8 mouse cellular contexts compared by ENCODE assay signal in the genomic region with DNA sequence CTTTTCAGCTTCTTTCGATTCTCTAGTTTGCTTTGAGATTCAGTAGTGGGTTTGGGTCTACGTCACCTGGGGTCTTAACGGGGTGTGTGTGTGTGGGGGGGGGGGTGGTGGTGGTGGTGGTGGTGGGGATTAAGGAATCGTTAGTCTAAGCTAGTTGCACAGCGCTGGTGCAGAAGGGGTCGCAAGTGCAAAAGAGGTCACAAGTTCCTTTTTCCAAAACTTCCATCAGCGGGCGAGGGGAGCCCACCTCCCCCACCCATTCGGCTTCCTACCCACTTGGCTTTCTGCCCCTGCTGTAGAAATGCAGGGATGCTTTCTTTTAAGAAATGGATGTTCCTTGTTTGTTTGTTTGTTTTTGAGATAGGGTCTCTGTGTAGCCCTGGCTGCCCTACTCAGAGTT. TPM values are rescaled to one million over a fixed set of nuclear protein-coding genes. Genes with fewer than 3 reads are reported as not detected.
DNase-seq lines count a peak whose midpoint lies in the region; ATAC-seq and TF ChIP-seq lines count a peak whose summit lies in the region.

No protein-coding gene starts in this region.

- TF ChIP-seq POLR2A in MEL (IDR thresholded peaks at IDR 0.05; ENCODE audit: control insufficient read depth in 1 of 2, insufficient read depth in 1 of 2, low read depth in 1 of 2, low read length in 2 of 2, poor library complexity in 1 of 2): no peak

- H3K4me2 ChIP-seq in heart, embryonic 15.5 days: peak overlapping the region; percentile 77
- H3K4me2 ChIP-seq in hindbrain, embryonic 11.5 days (replicated peaks; ENCODE audit: low read depth, low read length): peak overlapping the region; percentile 42
- peak overlapping the region; percentile 68 for H3K4me2 ChIP-seq in midbrain, embryonic 13.5 days (replicated peaks)

- peak overlapping the region; percentile 53 for H3K9ac ChIP-seq in heart, embryonic 15.5 days
- H3K9ac ChIP-seq in MEL (ENCODE audit: control insufficient read depth, low read depth, low read length, poor library complexity, severe bottlenecking): peak overlapping the region; percentile 61
- H3K9ac ChIP-seq in hindbrain, embryonic 11.5 days (ENCODE audit: low read depth, low read length): peak overlapping the region; percentile 53
- H3K9ac ChIP-seq in midbrain, embryonic 13.5 days (replicated peaks): peak overlapping the region; percentile 68

- TF ChIP-seq CTCF in MEL (IDR thresholded peaks at IDR 0.05 in 2 of 3, conservative IDR thresholded peaks at IDR 0.05 in 1 of 3; ENCODE audit: control insufficient read depth in 1 of 3, insufficient read depth in 1 of 3, low read depth in 2 of 3, low read length in 3 of 3, poor library complexity in 1 of 3, severe bottlenecking in 1 of 3): no peak

- intact Hi-C loops in gastrocnemius, postnatal 14 days (cut with DNase I; ENCODE audit: low total_unique reads): no loop called here

- 3% methylated on average over 9 of the region's 9 CpGs for WGBS in heart, embryonic 15.5 days
- under 1% methylated on average over 9 of the region's 9 CpGs for WGBS in hindbrain, embryonic 11.5 days
- WGBS in midbrain, embryonic 13.5 days: under 1% methylated on average over 9 of the region's 9 CpGs

- H3K27me3 ChIP-seq in heart, embryonic 15.5 days: peaks cover 7% of the 10 kb centered on the region; the same call in 1 of the 2 replicates
- no peaks in the 10 kb centered on the region for H3K27me3 ChIP-seq in MEL (ENCODE audit: control insufficient read depth in 1 of 2, insufficient read depth in 2 of 2, low read length in 2 of 2)
- H3K27me3 ChIP-seq in hindbrain, embryonic 11.5 days (ENCODE audit: control insufficient read depth, insufficient read depth, low read length): peaks cover 2% of the 10 kb centered on the region
- peaks cover 16% of the 10 kb centered on the region for H3K27me3 ChIP-seq in midbrain, embryonic 13.5 days

- no peak for TF ChIP-seq RAD21 in MEL (IDR thresholded peaks at IDR 0.05; ENCODE audit: low read depth, low read length)

- DNase-seq in heart, postnatal 4 days: no peak
- DNase-seq in MEL (ENCODE audit: low read depth, low spot score): no peak
- DNase-seq in hindbrain, embryonic 11.5 days (ENCODE audit: low spot score): no peak
- no peak for DNase-seq in gastrocnemius, postnatal 14 days
- no peak for DNase-seq in urinary bladder, postnatal 36 days (ENCODE audit: low spot score in 2 of 2)

- H3K79me2 ChIP-seq in MEL (ENCODE audit: control insufficient read depth, insufficient read depth, low read length, poor library complexity): peaks cover 1% of the 10 kb centered on the region; the same call in 1 of the 2 replicates

- H3K4me3 ChIP-seq in heart, embryonic 15.5 days: peak overlapping the region; percentile 61
- H3K4me3 ChIP-seq in MEL (ENCODE audit: control insufficient read depth in 1 of 2, insufficient read depth in 1 of 2, low read depth in 2 of 2, low read length in 2 of 2): peak overlapping the region; percentile 45 to 99
- peak overlapping the region; percentile 51 for H3K4me3 ChIP-seq in hindbrain, embryonic 11.5 days (ENCODE audit: low read depth, low read length)
- H3K4me3 ChIP-seq in midbrain, embryonic 13.5 days (replicated peaks): peak overlapping the region; percentile 53

- peaks cover 8% of the 10 kb centered on the region for H3K4me1 ChIP-seq in heart, embryonic 15.5 days (replicated peaks)
- peaks cover 0 to 8% of the 10 kb centered on the region in 2 experiments; a peak in 2 of 4 replicates for H3K4me1 ChIP-seq in MEL (ENCODE audit: control insufficient read depth in 1 of 2, insufficient read depth in 2 of 2, low read length in 2 of 2)
- peaks cover 3% of the 10 kb centered on the region; the same call in 1 of the 2 replicates for H3K4me1 ChIP-seq in hindbrain, embryonic 11.5 days (replicated peaks; ENCODE audit: control insufficient read depth, insufficient read depth, low read length)
- peaks cover 9% of the 10 kb centered on the region; the same call in 1 of the 2 replicates for H3K4me1 ChIP-seq in midbrain, embryonic 13.5 days (replicated peaks)

- no peaks in the 10 kb centered on the region for H3K36me3 ChIP-seq in heart, embryonic 15.5 days
- peaks cover 0 to 12% of the 10 kb centered on the region in 2 experiments; a peak in 2 of 4 replicates for H3K36me3 ChIP-seq in MEL (ENCODE audit: control insufficient read depth in 1 of 2, insufficient read depth in 2 of 2, low read length in 2 of 2)
- no peaks in the 10 kb centered on the region for H3K36me3 ChIP-seq in hindbrain, embryonic 11.5 days (ENCODE audit: control insufficient read depth, insufficient read depth, low read length)
- H3K36me3 ChIP-seq in midbrain, embryonic 13.5 days: no peaks in the 10 kb centered on the region

- no peak for TF ChIP-seq EP300 in MEL (IDR thresholded peaks at IDR 0.05; ENCODE audit: low read depth in 1 of 2, low read length in 2 of 2)

- no peaks in the 10 kb centered on the region for H3K9me3 ChIP-seq in heart, embryonic 15.5 days (replicated peaks)
- no peaks in the 10 kb centered on the region for H3K9me3 ChIP-seq in MEL (replicated peaks; ENCODE audit: insufficient read depth, low read length)
- no peaks in the 10 kb centered on the region for H3K9me3 ChIP-seq in hindbrain, embryonic 11.5 days (ENCODE audit: control insufficient read depth, low read length)
- no peaks in the 10 kb centered on the region for H3K9me3 ChIP-seq in midbrain, embryonic 13.5 days

- no peak for ATAC-seq in heart, embryonic 15.5 days (replicated peaks; ENCODE audit: insufficient number of reproducible peaks, insufficient read depth, low FRiP score, low read depth)
- ATAC-seq in hindbrain, embryonic 11.5 days (ENCODE audit: low FRiP score): no peak
- no peak; the same call in 1 of the 2 replicates for ATAC-seq in midbrain, embryonic 13.5 days
- no peak for ATAC-seq in megakaryocyte progenitor cell, adult 5-6 weeks (replicated peaks; ENCODE audit: poor library complexity)

- H3K27ac ChIP-seq in heart, embryonic 15.5 days: no peak overlapping the region
- H3K27ac ChIP-seq in MEL (ENCODE audit: control insufficient read depth, low read depth, low read length): no peak overlapping the region
- no peak overlapping the region for H3K27ac ChIP-seq in hindbrain, embryonic 11.5 days (ENCODE audit: low read depth, low read length)
- H3K27ac ChIP-seq in midbrain, embryonic 13.5 days: no peak overlapping the region

TF ChIP-seq in MEL, 35 proteins besides CTCF, POLR2A, EP300 and RAD21:
- TF ChIP-seq JUND (IDR thresholded peaks at IDR 0.05; ENCODE audit: low read depth, low read length) (no peak), TBP (IDR thresholded peaks at IDR 0.05; ENCODE audit: low read depth, low read length) (no peak), NELFE (IDR thresholded peaks at IDR 0.05; ENCODE audit: low read depth, low read length) (no peak), MXI1 (IDR thresholded peaks at IDR 0.05; ENCODE audit: low read depth, low read length) (no peak)

RNA-seq across cellular contexts. Expression of gene Gpx5, which starts 16.0 kb away (rescaled TPM):
- polyA plus RNA-seq in heart, embryonic 15.5 days (2015; fragmentation: Nextera tagmentation; extraction: Ambion mirVana): not detected in 2 replicates
- not detected for total RNA-seq in heart, postnatal 4 days (2021)
- not detected in 2 replicates for total RNA-seq in MEL (2012; rRNA removed)
- not detected for polyA plus RNA-seq in MEL (2012; ENCODE audit: insufficient read depth in 1 of 2, insufficient read length in 2 of 2, low read depth in 1 of 2, low replicate concordance in 2 of 2, missing spikeins in 1 of 2)
- not detected in 2 replicates for polyA plus RNA-seq in hindbrain, embryonic 11.5 days (2014; fragmentation: Nextera tagmentation; extraction: Ambion mirVana)
- not detected in 2 replicates for polyA plus RNA-seq in midbrain, embryonic 13.5 days (2015; fragmentation: Nextera tagmentation; extraction: Ambion mirVana)
- total RNA-seq in megakaryocyte progenitor cell, adult 5-6 weeks (2015): not detected in 2 replicates
- not detected in 2 replicates for total RNA-seq in megakaryocyte progenitor cell, adult 5-6 weeks (2017)
- not detected for total RNA-seq in gastrocnemius, postnatal 14 days (2021)

RNA-seq across cellular contexts. Expression of gene Gpx6, which starts 35.4 kb away (rescaled TPM):
- not detected in 2 replicates for polyA plus RNA-seq in heart, embryonic 15.5 days (2015; fragmentation: Nextera tagmentation; extraction: Ambion mirVana)
- total RNA-seq in heart, postnatal 4 days (2021): not detected
- total RNA-seq in MEL (2012; rRNA removed): not detected in 2 replicates
- not detected for polyA plus RNA-seq in MEL (2012; ENCODE audit: insufficient read depth in 1 of 2, insufficient read length in 2 of 2, low read depth in 1 of 2, low replicate concordance in 2 of 2, missing spikeins in 1 of 2)
- 0.32 TPM in 1 of 2 replicates, not detected in the other for polyA plus RNA-seq in hindbrain, embryonic 11.5 days (2014; fragmentation: Nextera tagmentation; extraction: Ambion mirVana)
- polyA plus RNA-seq in midbrain, embryonic 13.5 days (2015; fragmentation: Nextera tagmentation; extraction: Ambion mirVana): not detected in 2 replicates
- not detected in 2 replicates for total RNA-seq in megakaryocyte progenitor cell, adult 5-6 weeks (2015)
- not detected in 2 replicates for total RNA-seq in megakaryocyte progenitor cell, adult 5-6 weeks (2017)
- not detected for total RNA-seq in gastrocnemius, postnatal 14 days (2021)
